Mouse (Mus musculus) 3T3-L1 (cell line): ENCODE measurements around the gene Cxcr2.

Experiments
- DNase-seq: peaks from one replicate; pipeline ENCODE4 v3.0.0-alpha.2; 2015; ENCODE audit warnings: low read depth, low spot score

Gene Cxcr2

DNA sequence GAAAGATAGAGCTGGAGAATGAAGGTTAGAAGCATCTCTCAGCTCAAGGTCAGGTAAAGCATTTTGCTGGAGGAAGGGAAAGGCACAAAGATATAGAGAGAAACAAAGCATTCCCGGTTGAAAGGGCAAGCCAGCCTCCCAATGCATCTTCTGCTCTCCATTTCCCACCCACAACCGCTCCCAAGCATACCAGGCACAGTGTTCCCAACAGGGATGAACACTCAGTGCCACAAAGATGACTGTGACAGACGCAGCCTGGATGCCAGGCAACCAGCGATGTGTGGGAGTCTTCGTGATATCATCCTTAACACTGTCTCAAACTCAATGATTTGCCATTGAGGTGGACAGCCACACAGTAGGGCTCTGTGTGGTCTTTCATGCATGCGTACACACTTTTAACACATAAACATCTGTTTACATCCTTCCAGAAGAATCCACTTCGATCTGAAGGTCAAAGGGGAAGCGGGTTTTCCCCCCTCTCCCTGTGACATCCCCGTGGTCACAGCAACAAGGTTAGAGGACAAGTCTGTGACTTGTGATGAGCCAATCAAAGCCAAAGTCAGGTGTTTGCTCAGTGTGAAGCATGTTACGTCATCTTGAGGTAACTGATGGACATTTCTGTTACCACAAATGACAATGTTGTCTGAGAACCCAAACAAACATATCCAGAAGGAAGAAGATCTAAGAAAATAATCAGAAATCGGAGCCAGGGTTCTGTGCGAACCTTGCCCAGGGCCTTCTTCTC, 44.1 kb downstream of the Cxcr2 start:
- DNase-seq, result no peak

DNA sequence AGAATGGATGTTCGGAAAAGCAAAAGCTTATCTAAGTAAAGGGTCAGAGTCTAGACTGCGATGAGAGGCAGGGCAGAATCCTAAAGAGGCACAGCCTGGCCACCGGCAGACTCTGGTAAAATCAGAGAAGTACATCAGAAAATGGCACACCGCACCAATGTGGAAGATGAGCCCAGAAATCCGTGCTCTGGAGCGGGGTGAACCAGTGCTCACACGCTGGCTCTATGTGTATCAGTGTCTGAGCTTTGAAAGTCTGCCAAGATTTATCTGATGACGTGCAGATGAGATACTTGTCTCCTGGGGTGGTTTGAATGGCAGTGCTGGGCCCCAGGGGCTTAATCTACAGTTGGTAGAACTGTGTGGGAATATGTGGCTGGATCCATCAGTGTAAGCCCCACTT, 45.3 kb downstream of the Cxcr2 start:
- peak; percentile 19 for DNase-seq

DNA sequence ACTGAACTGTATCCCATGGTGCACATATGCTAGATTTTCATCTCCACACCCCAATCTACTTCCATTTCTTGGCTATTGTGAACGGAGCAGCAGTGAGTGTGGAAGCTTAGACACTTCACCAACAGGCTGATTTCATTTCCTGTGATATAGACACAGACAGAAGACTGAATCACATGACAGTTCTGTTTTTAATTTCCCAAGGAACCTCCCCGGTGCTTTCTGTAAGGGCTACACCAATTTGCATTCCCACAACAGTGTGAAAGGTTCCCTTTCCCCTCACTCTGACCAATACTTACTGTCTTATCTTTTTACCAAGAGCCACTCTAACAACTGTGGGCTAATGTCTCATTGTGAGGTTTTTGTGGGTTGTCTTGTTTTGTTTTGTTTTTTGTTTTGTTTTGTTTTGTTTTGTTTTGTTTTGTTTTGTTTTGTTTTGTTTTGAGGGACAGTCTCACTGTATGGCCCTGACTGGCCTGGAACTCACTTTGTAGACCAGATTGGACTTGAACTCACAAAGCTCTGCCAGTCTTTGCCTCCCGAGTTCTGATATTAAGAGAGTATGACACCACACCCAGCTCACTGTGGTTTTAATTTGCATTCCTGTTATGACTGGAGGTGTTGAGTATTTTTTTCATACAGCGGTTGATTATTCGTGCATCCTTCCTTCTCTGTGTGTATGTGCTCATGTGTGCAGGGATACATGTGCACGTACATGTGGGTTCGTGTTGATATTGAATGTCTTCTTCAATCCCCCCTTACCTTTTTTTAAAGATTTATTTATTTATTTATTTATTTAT, 47.5 kb downstream of the Cxcr2 start:
- no peak for DNase-seq

DNA sequence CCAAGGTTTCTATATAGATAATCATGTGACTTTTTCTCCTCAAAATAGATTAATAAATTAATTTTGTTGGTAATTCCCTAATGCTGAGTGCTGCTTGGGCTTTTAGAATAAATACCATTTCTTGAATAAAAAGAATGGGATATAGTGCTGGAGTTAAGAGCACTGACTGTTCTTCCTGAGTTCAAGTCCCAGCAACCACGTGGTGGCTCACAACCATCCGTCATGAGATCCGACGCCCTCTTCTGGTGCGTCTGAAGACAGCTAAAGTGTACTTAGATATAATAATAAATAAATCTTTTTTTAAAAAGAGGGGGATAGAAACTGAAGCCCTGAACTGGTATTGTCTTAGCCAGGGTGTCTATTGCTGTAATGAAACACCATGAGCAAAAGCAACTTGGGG, 49.7 kb downstream of the Cxcr2 start:
- DNase-seq, result no peak

DNA sequence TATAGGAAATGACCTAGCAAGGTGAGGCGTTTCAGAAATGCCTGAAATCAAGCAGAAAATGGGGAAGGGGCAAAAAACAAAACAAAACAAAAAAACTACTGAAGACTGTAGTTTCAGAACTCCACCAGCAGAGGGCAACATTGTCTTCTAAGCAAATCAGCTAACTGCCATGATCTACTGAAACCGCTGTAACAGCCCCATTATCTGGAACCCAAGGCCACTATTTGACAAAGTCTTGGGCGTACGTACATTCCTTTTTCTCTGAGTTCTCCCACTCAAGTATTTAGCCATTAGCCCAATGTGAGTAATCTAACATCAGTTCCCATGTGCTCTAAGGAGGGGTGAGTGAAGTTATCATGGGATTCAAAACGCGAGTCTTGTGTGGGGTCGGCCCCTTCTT, 52.1 kb downstream of the Cxcr2 start:
- DNase-seq, result peak; percentile 67

DNA sequence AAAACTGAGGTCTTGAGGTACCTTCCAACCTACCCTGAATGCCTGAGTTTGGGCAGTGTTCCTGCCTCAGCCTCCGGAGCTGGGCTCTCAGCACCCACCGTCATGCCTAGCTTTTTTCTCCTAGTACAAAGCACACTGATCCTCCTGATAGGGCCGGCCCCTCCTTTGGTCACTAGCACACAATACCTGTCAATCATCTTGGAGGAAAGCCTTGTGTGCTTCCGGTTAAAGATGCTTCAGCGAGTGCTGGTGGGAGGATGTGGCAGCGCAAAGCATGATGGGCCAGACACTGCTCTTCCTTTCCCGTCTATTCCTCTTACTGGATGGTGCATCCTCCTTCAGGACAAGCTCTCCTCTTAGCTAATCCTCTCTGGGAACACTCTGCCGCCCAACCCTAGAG, 52.9 kb downstream of the Cxcr2 start:
- no peak for DNase-seq

DNA sequence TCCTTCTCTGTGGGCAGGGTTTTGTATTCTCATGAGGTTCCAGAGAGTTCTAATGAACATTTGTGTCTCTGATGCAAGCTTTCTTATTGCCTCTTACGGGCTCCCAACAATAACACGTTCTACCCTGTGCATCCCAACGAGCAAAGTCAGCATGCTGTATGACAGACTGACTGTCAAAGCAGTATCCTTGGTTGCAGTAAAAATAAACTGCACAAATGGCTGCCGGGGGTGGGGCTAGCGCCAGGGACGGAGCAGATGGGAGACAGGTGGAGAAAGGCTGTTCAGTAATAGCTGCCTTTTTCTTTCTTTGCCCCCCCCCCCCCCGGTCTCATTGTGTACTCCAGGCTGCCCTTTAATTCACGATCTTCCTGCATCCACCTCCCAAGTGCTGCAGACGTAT, 54.1 kb downstream of the Cxcr2 start:
- no peak for DNase-seq

DNA sequence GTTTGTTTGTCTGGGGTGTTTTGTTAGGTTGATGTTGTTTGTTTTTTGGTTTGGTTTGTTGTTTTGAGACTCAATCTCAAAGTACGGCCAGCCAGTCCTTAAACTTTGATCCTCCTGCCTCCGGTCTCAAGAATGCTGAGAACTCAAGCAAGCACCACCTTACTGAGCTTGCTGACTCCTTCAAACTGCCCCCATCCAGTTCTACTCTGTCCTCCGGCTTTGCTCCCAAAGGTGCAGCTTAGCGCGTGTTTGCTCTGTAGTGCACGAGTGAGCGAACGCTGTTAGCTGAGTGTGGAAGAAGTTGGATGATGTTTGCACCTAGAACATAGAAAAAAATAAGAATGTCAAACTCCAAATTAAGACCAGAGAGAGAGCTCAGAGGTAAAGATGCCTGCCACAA, 55.2 kb downstream of the Cxcr2 start:
- no peak for DNase-seq
